Comparison of ENCODE assay signal across 8 mouse cellular contexts in the genomic region with DNA sequence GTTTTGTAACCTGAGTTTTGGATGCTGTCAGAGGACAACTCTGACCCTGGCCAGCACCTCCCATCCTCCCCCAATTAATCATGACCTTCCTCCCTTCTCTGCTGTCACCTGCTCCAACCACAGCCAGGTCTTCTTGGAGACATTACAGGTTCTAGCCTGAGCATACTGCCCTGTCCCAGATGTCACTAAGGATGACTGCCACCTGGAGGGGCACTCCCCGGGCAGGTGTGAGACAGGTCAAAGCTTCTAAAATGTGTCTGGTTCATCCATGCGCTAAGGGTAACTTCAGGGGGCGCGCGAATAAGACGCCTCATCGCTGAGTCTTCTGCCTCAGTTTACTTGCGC. TPM values are rescaled to one million over a fixed set of nuclear protein-coding genes. Genes with fewer than 3 reads are reported as not detected.
DNase-seq lines count a peak whose midpoint lies in the region; ATAC-seq lines count a peak whose summit lies in the region.

No protein-coding gene starts in this region.

- peak overlapping the region; percentile 88 for H3K4me3 ChIP-seq in kidney, embryonic 16.5 days (ENCODE audit: low read length)
- H3K4me3 ChIP-seq in embryonic facial prominence, embryonic 10.5 days, result peak overlapping the region; percentile 92
- H3K4me3 ChIP-seq in midbrain, embryonic 16.5 days (ENCODE audit: low read depth, low read length), result peak overlapping the region; percentile 71

- no peaks in the 10 kb centered on the region for H3K9me3 ChIP-seq in kidney, embryonic 16.5 days (ENCODE audit: low read length)
- H3K9me3 ChIP-seq in embryonic facial prominence, embryonic 10.5 days, result no peaks in the 10 kb centered on the region
- H3K9me3 ChIP-seq in midbrain, embryonic 16.5 days (replicated peaks; ENCODE audit: control insufficient read depth, low read length, poor library complexity, severe bottlenecking), result no peaks in the 10 kb centered on the region

- H3K9ac ChIP-seq in kidney, embryonic 16.5 days (replicated peaks; ENCODE audit: low read length), result peak overlapping the region; percentile 79
- H3K9ac ChIP-seq in midbrain, embryonic 16.5 days (ENCODE audit: low read depth, low read length), result peak overlapping the region; percentile 75

- under 1% methylated on average over 8 of the region's 8 CpGs for WGBS in kidney, embryonic 16.5 days
- under 1% methylated on average over 8 of the region's 8 CpGs for WGBS in embryonic facial prominence, embryonic 10.5 days
- under 1% methylated on average over 8 of the region's 8 CpGs for whole genome bisulfite sequencing in midbrain, embryonic 16.5 days

- peak overlapping the region; percentile 65 for H3K27ac ChIP-seq in kidney, embryonic 16.5 days (ENCODE audit: low read length)
- H3K27ac ChIP-seq in embryonic facial prominence, embryonic 10.5 days (replicated peaks), result peak overlapping the region; percentile 94
- peak overlapping the region; percentile 90 for H3K27ac ChIP-seq in midbrain, embryonic 16.5 days (ENCODE audit: low read length)

- peaks cover 25% of the 10 kb centered on the region for H3K36me3 ChIP-seq in kidney, embryonic 16.5 days (ENCODE audit: insufficient read depth, low read length)
- peaks cover 61% of the 10 kb centered on the region for H3K36me3 ChIP-seq in embryonic facial prominence, embryonic 10.5 days (replicated peaks)
- H3K36me3 ChIP-seq in midbrain, embryonic 16.5 days (ENCODE audit: control insufficient read depth, insufficient read depth, low read length), result peaks cover 24% of the 10 kb centered on the region

- peaks cover 31% of the 10 kb centered on the region for H3K4me1 ChIP-seq in kidney, embryonic 16.5 days (ENCODE audit: insufficient read depth, low read length)
- H3K4me1 ChIP-seq in embryonic facial prominence, embryonic 10.5 days, result peaks cover 33% of the 10 kb centered on the region
- H3K4me1 ChIP-seq in midbrain, embryonic 16.5 days (ENCODE audit: control insufficient read depth, insufficient read depth, low read length), result peaks cover 18% of the 10 kb centered on the region

- H3K27me3 ChIP-seq in kidney, embryonic 16.5 days (ENCODE audit: insufficient read depth, low read length), result no peaks in the 10 kb centered on the region
- H3K27me3 ChIP-seq in embryonic facial prominence, embryonic 10.5 days (replicated peaks; ENCODE audit: low read depth, poor library complexity, severe bottlenecking), result no peaks in the 10 kb centered on the region
- H3K27me3 ChIP-seq in midbrain, embryonic 16.5 days (ENCODE audit: control insufficient read depth, insufficient read depth, low read depth, low read length), result no peaks in the 10 kb centered on the region

- ATAC-seq in kidney, embryonic 16.5 days (ENCODE audit: low FRiP score, low TSS enrichment), result peak; percentile 57
- peak; percentile 15 for ATAC-seq in inflammation-experienced regulatory T-cells, adult 6 months
- peak; percentile 61 for ATAC-seq in midbrain, embryonic 16.5 days

- H3K4me2 ChIP-seq in kidney, embryonic 16.5 days (replicated peaks; ENCODE audit: low read depth, low read length), result peak overlapping the region; percentile 96
- peak overlapping the region; percentile 84 for H3K4me2 ChIP-seq in midbrain, embryonic 16.5 days (ENCODE audit: low read length)

- no peak for DNase-seq in kidney, postnatal 14 days
- DNase-seq in embryonic facial prominence, embryonic 10.5 days (ENCODE audit: low spot score), result no peak
- no peak for DNase-seq in urinary bladder, adult 18-20 months (ENCODE audit: low spot score in 2 of 2)
- DNase-seq in cerebellum, postnatal 36 days, result no peak
- DNase-seq in kidney, postnatal 4 days, result no peak

RNA-seq across cellular contexts. Expression of a gene that starts 0.4 kb away (rescaled TPM):
- 148 and 161 TPM in 2 replicates for polyA plus RNA-seq in kidney, embryonic 16.5 days (2015; fragmentation: Nextera tagmentation; extraction: Ambion mirVana)
- 188 and 189 TPM in 2 replicates for polyA plus RNA-seq in embryonic facial prominence, embryonic 10.5 days (2016; fragmentation: Nextera tagmentation; extraction: Ambion mirVana)
- polyA plus RNA-seq in inflammation-experienced regulatory T-cells, adult 6 months (2017; shearing (Covaris generic)), result 10 to 100 TPM; 12.0 to 25.4 (median 16.7) TPM
- 115 and 122 TPM in 2 replicates for polyA plus RNA-seq in midbrain, embryonic 16.5 days (2015; fragmentation: Nextera tagmentation; extraction: Ambion mirVana)

RNA-seq across cellular contexts. Expression of a gene that starts 51.3 kb away (rescaled TPM):
- 62.0 and 62.8 TPM in 2 replicates for polyA plus RNA-seq in kidney, embryonic 16.5 days (2015; fragmentation: Nextera tagmentation; extraction: Ambion mirVana)
- 50.5 and 50.6 TPM in 2 replicates for polyA plus RNA-seq in embryonic facial prominence, embryonic 10.5 days (2016; fragmentation: Nextera tagmentation; extraction: Ambion mirVana)
- polyA plus RNA-seq in inflammation-experienced regulatory T-cells, adult 6 months (2017; shearing (Covaris generic)), result 10 to 100 TPM; 30.7 to 43.4 (median 38.5) TPM
- 47.4 and 48.5 TPM in 2 replicates for polyA plus RNA-seq in midbrain, embryonic 16.5 days (2015; fragmentation: Nextera tagmentation; extraction: Ambion mirVana)
